Mouse (Mus musculus) stomach, postnatal 0 days (tissue): ENCODE data around the gene Clec11a.

Source experiments
- CTCF ChIP-seq: IDR thresholded peaks from 2 replicates; pipeline ENCODE4 v1.5.1; 2016; ENCODE audit warnings: antibody characterized with exemption, low read depth, mild to moderate bottlenecking, moderate library complexity
- EP300 ChIP-seq: optimal IDR thresholded peaks from 2 replicates; pipeline ENCODE3; 2016; ENCODE audit warnings: antibody characterized with exemption

- TF ChIP-seq CTCF (no peak), EP300 (no peak)
These were observed 37.9 kb upstream of the Clec11a start for GRCm38 (mm10) chr7:44344622-44345021.
